Mouse (Mus musculus) midbrain, embryonic 14.5 days (tissue): ENCODE measurements around the gene Gpsm2. TPM values are rescaled to one million over a fixed set of nuclear protein-coding genes. Genes with fewer than 3 reads are reported as not detected.
"Not testable (repeated sequence)": the region's sequence is repeated elsewhere in the genome, so short reads cannot be mapped to it uniquely, and the experiment has no call there.

Experiments used
- ATAC-seq: fragments of 200-750 bp; cut with Nextera tagmentation; 2 replicates; pipeline ENCODE4 v1.8.0; 2017; ENCODE audit warnings: moderate number of reproducible peaks, moderate library complexity; ENCODE audit not compliant: low FRiP score, low TSS enrichment
- DNase-seq: peaks from one replicate; pipeline ENCODE4 v3.0.0-alpha.2; 2015
- H3K27ac ChIP-seq: fragments of 300-500 bp; sonication (generic); replicated peaks from 2 replicates; pipeline ENCODE4 v1.5.1; 2014; ENCODE audit warnings: mild to moderate bottlenecking, low read depth, low read length, moderate library complexity
- H3K27me3 ChIP-seq: fragments of 300-500 bp; sonication (generic); 2 replicates; pipeline ENCODE4 v1.6.1; 2014; ENCODE audit warnings: low read length, control low read depth, mixed read lengths; ENCODE audit not compliant: control insufficient read depth, insufficient read depth
- H3K36me3 ChIP-seq: fragments of 300-500 bp; sonication (generic); 2 replicates; pipeline ENCODE4 v1.6.1; 2014; ENCODE audit warnings: low read length, control low read depth; ENCODE audit not compliant: control insufficient read depth, insufficient read depth
- H3K4me1 ChIP-seq: fragments of 300-500 bp; sonication (generic); 2 replicates; pipeline ENCODE4 v1.6.1; 2014; ENCODE audit warnings: mild to moderate bottlenecking, antibody characterized with exemption, low read length, control low read depth; ENCODE audit not compliant: control insufficient read depth, insufficient read depth
- H3K4me2 ChIP-seq: fragments of 300-500 bp; sonication (generic); 2 replicates; pipeline ENCODE4 v1.6.1; 2014; ENCODE audit warnings: mild to moderate bottlenecking, low read length, moderate library complexity
- H3K4me3 ChIP-seq: fragments of 300-500 bp; sonication (generic); replicated peaks from 2 replicates; pipeline ENCODE4 v1.5.1; 2014; ENCODE audit warnings: low read depth, low read length
- H3K9ac ChIP-seq: fragments of 300-500 bp; sonication (generic); replicated peaks from 2 replicates; pipeline ENCODE4 v1.6.1; 2014; ENCODE audit warnings: mild to moderate bottlenecking, low read length, moderate library complexity
- H3K9me3 ChIP-seq: fragments of 300-500 bp; sonication (generic); 2 replicates; pipeline ENCODE4 v1.6.1; 2016; ENCODE audit warnings: low read length, control low read depth, mixed read lengths; ENCODE audit not compliant: control insufficient read depth
- whole genome bisulfite sequencing: fragments of 180-500 bp; shearing (Covaris S2); extraction: QIAGEN DNeasy Blood & Tissue Kit; methylation state at CpG from one replicate; pipeline ENCODE4 v1.1.7; 2014; 5-methylcytosine and 5-hydroxymethylcytosine counted together
- polyA plus RNA-seq: library from polyadenylated mRNA; unstranded; fragments of >200 nt; fragmentation: Nextera tagmentation; extraction: Ambion mirVana; gene quantifications from 2 replicates; pipeline ENCODE4 v1.2.1, GENCODE M21; 2014

Gpsm2 gene
- polyA plus RNA-seq, 1 experiment from 2014 or later: 31.3 TPM

DNA sequence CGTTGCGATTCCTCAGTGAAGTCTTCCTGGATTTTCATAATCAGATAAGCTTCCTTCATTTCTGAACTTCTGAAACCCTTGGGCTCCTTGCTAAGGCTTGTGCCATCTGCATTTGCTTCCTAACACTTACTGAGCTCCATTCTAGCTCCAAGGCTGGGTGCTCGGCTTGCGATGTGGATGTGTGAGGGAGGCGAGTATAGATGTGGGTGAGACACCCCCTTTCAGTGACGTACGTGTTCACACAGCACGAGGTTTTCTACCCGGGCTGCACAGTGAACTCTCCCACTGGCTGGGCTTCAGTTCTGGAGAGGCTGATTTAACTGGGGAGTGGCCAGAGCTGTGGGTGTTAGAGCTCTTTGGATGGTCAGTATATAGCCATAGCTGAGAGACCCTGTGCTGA is 63.5 kb downstream of the Gpsm2 start:
- H3K9me3 ChIP-seq: no peaks in the 10 kb centered on the region
- H3K4me1 ChIP-seq: peaks cover 10% of the 10 kb centered on the region; the same call in 1 of the 2 replicates
- H3K27ac ChIP-seq: no peak overlapping the region
- DNase-seq: no peak
- no peak overlapping the region for H3K4me2 ChIP-seq
- peaks cover 22% of the 10 kb centered on the region for H3K36me3 ChIP-seq
- no peak for ATAC-seq
- 97% methylated on average over 9 of the region's 9 CpGs for WGBS
- no peak overlapping the region for H3K9ac ChIP-seq
- H3K4me3 ChIP-seq: no peak overlapping the region
- no peaks in the 10 kb centered on the region for H3K27me3 ChIP-seq

DNA sequence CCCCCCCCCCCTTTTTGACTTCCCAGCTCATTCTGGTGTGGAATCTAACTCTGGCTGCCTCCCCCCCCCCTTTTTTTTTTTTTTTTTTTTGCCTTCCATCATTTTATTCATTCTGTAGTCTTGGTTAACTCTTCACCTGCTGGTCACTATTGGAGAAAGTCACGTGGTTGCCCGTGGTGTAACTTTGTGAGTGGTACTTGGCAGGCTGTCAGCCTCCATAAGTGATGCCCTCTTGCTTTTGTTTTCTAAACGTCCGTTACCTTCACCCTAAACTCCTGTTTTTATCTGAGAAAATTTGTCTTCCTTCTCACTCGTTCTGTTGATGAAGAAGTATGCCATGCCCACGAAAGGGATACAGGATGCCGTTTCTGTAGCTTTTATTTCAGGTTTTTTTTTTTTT is 66.6 kb downstream of the Gpsm2 start:
- H3K4me2 ChIP-seq: no peak overlapping the region
- no peak for ATAC-seq
- H3K27ac ChIP-seq: no peak overlapping the region
- no peak for DNase-seq
- no peak overlapping the region for H3K9ac ChIP-seq
- H3K9me3 ChIP-seq: no peaks in the 10 kb centered on the region
- H3K4me1 ChIP-seq: peaks cover 10% of the 10 kb centered on the region; the same call in 1 of the 2 replicates
- no peaks in the 10 kb centered on the region for H3K36me3 ChIP-seq
- no peak overlapping the region for H3K4me3 ChIP-seq
- H3K27me3 ChIP-seq: no peaks in the 10 kb centered on the region
- WGBS: 88% methylated on average over 7 of the region's 7 CpGs

DNA sequence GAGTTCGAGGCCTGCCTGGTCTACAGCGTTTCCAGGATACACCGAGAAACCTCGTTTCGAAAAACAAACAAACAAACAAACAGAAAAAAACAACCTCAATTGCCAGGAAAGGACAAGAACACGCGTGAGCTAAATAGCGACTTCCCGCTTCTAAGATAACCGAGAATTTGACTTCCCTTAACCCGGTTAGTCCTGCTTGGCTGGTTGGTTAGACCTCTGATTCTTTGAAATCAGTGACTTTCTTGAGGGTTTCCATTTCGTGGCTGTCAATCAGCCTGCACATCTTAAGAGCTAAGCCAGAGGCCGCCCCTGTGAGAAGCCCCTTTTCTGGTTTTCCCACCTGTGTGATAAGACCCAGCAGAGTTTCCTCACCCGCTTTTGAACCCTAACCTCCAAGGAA is 67.5 kb downstream of the Gpsm2 start:
- no peaks in the 10 kb centered on the region for H3K36me3 ChIP-seq
- peaks cover 10% of the 10 kb centered on the region; the same call in 1 of the 2 replicates for H3K4me1 ChIP-seq
- WGBS: 26% methylated on average over 14 of the region's 14 CpGs
- H3K27ac ChIP-seq: no peak overlapping the region
- H3K9ac ChIP-seq: peak overlapping the region; percentile 69
- DNase-seq (no peak), ATAC-seq (no peak)
- peak overlapping the region; percentile 57 for H3K4me2 ChIP-seq
- peak overlapping the region; percentile 68 for H3K4me3 ChIP-seq
- no peaks in the 10 kb centered on the region for H3K9me3 ChIP-seq
- no peaks in the 10 kb centered on the region for H3K27me3 ChIP-seq

DNA sequence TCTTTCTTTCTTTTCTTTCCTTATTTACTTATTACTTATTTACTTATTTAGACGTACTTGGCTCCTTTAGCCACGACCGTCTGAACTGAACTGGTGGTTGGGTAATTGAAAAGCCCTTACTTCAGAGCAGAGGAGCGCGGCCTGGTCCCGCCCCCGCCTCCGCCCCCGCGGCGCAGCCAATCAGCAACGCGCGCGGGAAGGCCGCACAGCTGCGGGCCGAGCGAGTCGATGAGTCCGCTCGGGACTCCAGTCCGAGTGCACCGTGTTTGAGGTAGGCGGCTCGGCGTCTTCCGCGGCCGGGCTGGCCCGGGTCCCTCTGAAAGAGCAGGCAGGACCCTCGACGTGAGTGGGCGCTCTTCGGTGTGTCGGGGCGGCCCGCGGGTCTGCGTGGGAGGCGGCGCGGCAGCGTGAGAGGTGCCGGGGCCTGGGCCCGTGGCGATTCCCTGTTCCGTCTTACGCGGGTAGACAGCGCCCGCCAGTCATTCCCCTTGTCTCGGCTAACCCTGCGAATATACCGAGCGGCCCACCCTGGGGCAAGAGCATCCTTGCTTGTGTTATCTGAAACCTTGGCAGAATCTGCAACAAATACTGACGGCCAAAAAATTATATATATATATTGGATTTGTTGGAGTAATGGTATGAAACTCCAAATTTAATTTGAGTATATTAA is 68.3 kb downstream of the Gpsm2 start, which contains the start of gene Clcc1:
Gene Clcc1, plus strand, starts transcription at position 204 of the 670 bp plus-strand sequence.
- peak; percentile 97 for DNase-seq
- Histone ChIP-seq H3K27ac (peak within 1 kb of the TSS; percentile 87), H3K4me2 (peak within 1 kb of the TSS; percentile 57), H3K4me1 (peaks cover 10% of the 10 kb centered on the region; the same call in 1 of the 2 replicates), H3K36me3 (no peaks in the 10 kb centered on the region), H3K4me3 (peak within 1 kb of the TSS; percentile 68), H3K27me3 (no peaks in the 10 kb centered on the region), H3K9me3 (no peaks in the 10 kb centered on the region), H3K9ac (peak within 1 kb of the TSS; percentile 69)
- under 1% methylated on average over 57 of the region's 57 CpGs for WGBS
- peak; percentile 97 for ATAC-seq

DNA sequence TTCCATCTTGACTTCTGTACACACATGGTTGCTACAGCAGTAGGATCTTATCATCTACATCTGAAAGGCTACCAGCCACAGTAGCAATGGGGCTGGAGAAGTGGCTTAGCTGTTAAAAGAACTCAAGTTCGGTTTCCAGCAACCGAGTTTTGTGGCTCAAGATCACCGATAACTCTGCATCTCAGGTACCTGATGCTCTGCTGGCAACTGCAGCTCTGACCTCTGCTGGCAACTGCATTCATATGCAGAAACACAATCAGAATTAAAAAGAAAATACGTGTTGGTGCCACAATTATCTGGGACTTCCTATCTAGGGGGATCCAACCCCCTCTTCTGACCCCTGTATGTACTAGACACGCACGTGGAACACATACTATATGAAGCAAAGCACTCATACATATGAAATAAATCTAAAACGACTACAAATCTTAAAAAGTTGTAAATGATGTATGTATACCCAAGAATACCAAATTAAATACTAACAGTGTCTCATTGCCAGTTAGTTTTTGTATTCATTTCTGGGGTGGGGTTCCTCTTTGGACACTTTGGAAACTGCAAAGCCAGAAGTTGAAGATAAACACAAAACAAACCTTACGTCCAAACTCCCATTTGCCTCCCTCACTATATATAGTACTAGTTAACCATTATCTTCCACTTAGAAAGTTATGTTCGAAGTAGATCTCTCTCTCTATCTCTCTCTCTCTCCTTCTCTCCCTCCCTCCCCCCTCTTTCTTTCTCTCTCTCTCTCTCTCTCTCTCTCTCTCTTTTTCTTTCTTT is 69.1 kb downstream of the Gpsm2 start:
- Histone ChIP-seq H3K9ac (no peak overlapping the region), H3K4me1 (peaks cover 10% of the 10 kb centered on the region; the same call in 1 of the 2 replicates), H3K9me3 (no peaks in the 10 kb centered on the region), H3K4me3 (no peak overlapping the region), H3K27me3 (no peaks in the 10 kb centered on the region), H3K27ac (no peak overlapping the region), H3K36me3 (no peaks in the 10 kb centered on the region), H3K4me2 (peak overlapping the region; percentile 32; the same call in 1 of the 2 replicates)
- peak; percentile 14 for DNase-seq
- 25% methylated on average over 9 of the region's 9 CpGs for WGBS
- ATAC-seq: no peak

DNA sequence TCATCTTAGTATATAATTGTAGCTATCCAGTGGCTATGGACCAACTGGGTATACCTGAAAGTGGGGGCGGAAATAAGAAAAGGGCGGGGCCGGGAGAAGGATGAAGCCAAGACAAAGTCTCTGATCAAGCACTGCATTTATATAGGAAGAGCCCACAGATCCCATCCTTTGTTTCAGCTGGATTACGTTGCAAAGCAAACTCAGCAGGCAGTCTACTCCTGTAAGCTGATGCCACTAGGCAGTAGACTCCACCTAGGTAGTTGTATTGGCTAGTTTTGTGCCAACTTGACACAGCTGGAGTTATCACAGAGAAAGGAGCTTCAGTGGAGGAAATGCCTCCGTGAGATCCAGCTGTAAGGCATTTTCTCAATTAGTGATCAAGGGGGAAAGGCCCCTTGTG is 74.4 kb downstream of the Gpsm2 start:
- H3K27ac ChIP-seq, H3K4me3 ChIP-seq, H3K4me2 ChIP-seq, ATAC-seq, H3K4me1 ChIP-seq, H3K27me3 ChIP-seq, H3K9me3 ChIP-seq, DNase-seq, H3K9ac ChIP-seq: not testable (repeated sequence)
- WGBS: 38% methylated on average over 5 of the region's 5 CpGs
- peaks cover 32% of the 10 kb centered on the region for H3K36me3 ChIP-seq

DNA sequence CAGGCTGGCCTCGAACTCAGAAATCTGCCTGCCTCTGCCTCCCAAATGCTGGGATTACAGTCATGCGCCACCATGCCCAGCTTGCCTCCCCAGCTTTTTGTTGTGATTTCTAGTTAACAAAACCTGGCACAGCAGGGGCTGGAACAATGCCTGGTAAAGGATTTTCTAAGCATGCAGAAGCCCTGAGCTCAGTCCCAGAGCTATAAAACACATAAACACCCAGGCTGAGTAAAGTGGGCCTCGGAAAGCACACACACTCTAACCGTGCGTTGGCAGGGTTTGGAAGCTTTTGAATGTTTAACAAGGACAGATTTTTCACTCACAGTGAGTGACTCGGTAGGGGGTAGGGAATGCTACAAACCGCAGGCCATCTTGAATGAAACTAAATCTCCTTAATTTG is 76.1 kb downstream of the Gpsm2 start:
- 48% methylated on average over 7 of the region's 7 CpGs for WGBS
- H3K9me3 ChIP-seq: no peaks in the 10 kb centered on the region
- H3K4me2 ChIP-seq: no peak overlapping the region
- no peak overlapping the region for H3K9ac ChIP-seq
- ATAC-seq (no peak), DNase-seq (peak; percentile 11)
- no peak overlapping the region for H3K4me3 ChIP-seq
- H3K4me1 ChIP-seq: no peaks in the 10 kb centered on the region
- no peak overlapping the region for H3K27ac ChIP-seq
- H3K27me3 ChIP-seq: no peaks in the 10 kb centered on the region
- H3K36me3 ChIP-seq: peaks cover 43% of the 10 kb centered on the region

DNA sequence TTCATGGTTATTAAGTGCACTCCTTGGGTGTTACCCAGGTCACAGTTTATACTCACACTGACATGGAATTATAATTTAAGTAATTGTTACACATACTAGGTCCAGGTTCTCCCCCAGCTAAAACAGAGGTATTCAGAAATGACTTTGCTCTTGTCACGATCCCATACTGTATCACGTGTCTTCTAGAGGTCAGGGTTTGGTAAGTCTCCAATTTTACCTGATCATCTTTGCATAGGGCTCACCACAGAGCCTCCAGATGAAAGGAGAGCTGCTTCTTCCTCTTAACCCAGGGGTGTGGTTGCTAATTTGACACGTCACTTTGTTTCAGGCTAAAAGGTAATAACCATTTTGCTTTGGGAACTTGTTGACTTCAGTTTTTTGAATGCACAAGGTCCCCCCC is 77.3 kb downstream of the Gpsm2 start:
- ATAC-seq: no peak
- 97% methylated on average over 3 of the region's 3 CpGs for WGBS
- Histone ChIP-seq H3K36me3 (peaks cover 49% of the 10 kb centered on the region), H3K4me2 (no peak overlapping the region), H3K27me3 (no peaks in the 10 kb centered on the region), H3K9me3 (no peaks in the 10 kb centered on the region), H3K27ac (no peak overlapping the region), H3K4me1 (no peaks in the 10 kb centered on the region), H3K9ac (no peak overlapping the region), H3K4me3 (no peak overlapping the region)
- no peak for DNase-seq
